Mouse (Mus musculus) thymus, postnatal 25 days (tissue): ENCODE data around the gene Stard10.

Source experiments
- DNase-seq: peaks from one replicate; pipeline ENCODE4 v3.0.0; 2022

Stard10 gene

DNA sequence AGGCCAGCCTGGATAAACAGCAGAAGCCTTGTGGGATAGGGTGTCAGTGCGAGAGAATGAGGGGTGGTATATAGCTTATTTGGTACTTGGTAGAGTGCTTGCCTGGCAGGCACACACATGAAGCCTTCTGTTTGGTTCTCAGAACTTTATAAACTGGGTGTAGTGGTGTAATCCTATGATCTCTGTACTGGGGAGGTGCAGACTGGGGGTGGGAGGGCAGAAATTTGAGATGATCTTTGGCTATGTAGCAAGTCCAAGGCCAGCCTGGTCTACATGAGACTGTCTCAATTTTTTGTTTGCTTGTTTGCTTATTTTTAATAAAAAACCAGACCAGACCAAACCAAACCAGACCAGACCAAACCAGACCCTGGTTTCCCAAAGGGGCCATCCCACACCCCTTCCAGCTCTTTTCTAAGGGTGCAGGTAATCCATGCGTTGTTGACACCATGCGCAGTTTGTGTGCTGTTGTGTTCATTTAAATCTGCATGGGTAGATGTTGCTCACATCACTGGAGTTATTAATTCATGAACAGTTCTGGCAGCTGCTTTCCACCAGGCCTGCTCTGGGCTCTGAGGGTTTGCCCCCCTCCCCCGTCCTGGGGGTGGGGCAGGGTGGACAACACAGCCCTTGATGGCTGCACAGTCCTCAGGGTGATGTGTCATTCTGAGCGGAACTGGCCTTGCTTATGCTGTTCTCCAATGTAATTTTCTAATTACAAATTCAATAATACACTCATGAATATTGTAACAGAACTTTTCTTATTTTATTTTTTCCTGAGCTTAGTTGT lies 15.4 kb downstream of the Stard10 start:
- DNase-seq, result no peak

- no peak for DNase-seq
Measured at GRCm38 (mm10) chr7:101335228-101335627, 18.3 kb downstream of the Stard10 start.

DNA sequence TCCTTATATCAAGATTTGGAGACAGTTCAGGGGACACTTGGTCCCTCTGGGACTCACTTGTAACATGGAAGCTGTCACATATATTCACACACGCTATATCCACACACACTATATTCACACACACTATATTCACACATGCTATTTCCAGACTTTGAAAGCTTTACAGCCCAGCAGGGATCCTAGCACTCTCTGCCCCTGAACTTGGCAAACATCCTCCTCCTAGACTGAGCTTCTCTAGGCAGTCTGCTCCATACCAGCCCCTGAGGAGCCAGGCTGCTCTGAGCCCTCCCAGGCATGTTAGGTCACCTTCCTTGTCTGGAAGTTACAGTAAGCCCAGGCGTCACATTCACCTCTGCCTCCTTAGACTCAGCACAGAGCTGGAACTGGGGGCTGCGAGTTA lies 19.8 kb downstream of the Stard10 start:
- no peak for DNase-seq

GRCm38 (mm10) chr7:101337401-101337800 lies 20.5 kb downstream of the Stard10 start:
- no peak for DNase-seq

DNA sequence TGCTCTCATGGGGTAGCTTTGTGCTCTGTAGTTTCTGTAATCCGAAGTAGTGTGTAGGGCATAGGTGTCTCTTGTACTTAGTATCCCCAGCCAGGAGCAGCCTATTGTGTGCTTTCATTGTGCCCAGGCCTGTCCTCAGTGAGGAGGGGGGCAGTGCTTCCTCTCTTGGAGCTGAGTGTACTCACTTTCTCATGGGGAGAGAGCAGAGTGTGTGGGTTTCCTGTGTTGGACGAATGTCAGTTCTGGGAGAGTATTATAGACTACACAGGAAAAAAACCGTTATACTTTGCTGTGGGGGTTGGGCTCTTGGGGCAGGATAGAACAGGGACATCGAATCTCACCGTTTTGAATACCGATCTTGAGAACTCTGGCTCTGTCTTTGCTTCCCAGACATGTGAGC lies 24.5 kb downstream of the Stard10 start:
- DNase-seq, result peak; percentile 56

DNA sequence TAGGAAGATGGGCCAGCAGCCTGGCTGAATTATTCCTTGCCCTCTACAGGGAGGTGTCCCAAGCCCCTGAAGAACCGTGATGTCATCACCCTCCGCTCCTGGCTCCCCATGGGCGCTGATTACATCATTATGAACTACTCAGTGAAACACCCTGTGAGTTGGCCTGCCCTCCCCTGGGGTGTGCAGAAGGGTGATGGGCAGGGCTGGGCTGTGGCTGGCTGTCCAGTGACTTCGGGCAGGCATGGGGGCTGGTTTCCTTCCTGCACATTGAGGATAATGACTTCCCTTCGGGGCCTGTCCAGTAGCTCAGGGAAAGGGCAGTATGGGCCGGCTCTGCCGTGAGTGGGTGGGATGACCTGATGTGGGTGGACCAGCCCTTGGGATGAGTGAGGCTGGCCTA lies 26.2 kb downstream of the Stard10 start:
- DNase-seq, result no peak

- no peak for DNase-seq
Measured at GRCm38 (mm10) chr7:101344892-101345291, 28.0 kb downstream of the Stard10 start.

DNA sequence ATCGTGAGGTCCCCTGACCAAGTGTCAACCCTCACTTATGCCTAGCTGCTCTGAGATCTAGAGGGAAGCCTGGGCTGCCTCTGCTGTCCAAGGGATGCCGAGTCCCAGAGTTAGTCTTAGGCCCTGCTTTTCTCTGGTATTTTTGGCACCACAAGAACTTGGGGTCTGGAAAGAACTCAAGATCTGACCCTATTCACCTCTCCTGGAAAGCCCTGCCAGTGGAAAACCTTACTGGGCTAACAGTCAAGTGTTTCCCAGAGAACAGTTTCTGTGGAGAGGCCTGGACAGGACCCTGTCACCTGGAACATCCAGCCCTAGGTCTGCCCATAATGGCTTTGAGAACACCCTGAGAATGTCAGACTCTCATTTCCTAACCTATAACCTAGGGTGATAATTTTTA lies 30.1 kb downstream of the Stard10 start:
- no peak for DNase-seq

DNA sequence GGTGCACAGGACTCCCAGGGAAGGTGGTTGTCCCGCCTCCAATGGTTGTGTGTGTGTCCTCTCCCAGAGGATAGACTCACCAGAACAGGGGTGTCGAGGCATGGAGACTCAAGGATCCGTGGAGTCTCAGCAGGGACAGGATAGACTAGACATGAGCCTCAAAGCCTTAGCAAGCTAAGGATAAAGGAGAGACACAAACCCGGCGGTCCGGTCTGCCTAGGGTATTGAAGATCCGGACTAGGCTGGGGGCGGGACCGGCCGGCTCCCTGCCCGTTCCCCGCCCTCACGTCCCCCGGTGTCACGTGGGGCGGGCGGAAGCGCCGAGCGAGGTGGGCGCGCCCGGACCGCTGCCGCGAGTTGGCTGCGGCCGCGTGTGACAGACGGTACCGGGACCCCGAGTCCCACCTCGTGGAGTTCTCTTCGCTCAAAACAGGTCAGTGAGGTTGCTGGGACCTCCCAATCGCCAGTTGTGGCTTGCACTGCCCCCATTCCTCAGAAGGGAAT lies 30.9 kb downstream of the Stard10 start, which contains the start of gene Arap1:
Gene Arap1 (plus strand): TSS at position 301 of the 504 bp plus-strand sequence.
- peak; percentile 64 for DNase-seq

GRCm38 (mm10) chr7:101348312-101348711 lies 31.4 kb downstream of the Stard10 start:
- DNase-seq, result no peak

- no peak for DNase-seq
Measured at GRCm38 (mm10) chr7:101349861-101350260, 33.0 kb downstream of the Stard10 start.

DNA sequence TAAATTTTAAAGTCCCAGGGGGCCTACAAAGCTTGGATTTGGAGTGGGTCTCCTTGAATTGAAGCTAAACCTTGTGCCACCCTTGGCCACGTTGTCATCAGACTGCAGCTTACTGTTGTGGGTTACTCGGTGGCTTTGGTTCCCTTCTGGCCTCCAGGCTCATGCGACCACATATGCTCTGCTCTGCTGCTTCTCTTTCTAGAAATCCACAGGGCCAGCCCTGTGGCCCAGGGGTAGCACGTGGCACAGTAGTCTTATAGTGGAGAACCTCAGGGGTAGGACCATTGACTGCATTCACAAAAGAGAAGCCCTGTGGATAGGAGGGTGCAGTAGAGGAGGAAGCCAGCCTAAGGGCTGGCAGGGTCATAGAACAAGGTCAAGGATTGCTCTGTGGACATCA lies 35.5 kb downstream of the Stard10 start:
- no peak for DNase-seq

DNA sequence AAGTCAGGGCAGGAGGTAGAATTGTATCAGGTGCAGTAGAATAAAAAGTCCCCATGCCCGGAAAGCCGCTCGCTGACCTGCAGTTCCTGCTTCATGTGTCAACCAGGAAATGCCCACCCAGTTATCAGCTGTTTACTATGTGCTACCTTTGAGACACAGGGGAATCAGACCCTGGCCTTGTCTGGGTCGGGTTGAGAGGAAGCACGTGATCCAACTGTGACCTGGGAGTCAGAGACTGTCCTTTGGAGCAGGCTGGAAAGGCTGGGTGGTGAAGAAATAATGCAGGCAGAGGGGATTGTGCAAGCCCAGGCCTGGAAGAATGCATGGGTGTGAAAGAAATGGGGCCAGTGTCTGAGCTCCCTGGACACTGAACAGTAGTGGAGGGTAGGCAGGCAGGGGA lies 37.5 kb downstream of the Stard10 start:
- no peak for DNase-seq

DNA sequence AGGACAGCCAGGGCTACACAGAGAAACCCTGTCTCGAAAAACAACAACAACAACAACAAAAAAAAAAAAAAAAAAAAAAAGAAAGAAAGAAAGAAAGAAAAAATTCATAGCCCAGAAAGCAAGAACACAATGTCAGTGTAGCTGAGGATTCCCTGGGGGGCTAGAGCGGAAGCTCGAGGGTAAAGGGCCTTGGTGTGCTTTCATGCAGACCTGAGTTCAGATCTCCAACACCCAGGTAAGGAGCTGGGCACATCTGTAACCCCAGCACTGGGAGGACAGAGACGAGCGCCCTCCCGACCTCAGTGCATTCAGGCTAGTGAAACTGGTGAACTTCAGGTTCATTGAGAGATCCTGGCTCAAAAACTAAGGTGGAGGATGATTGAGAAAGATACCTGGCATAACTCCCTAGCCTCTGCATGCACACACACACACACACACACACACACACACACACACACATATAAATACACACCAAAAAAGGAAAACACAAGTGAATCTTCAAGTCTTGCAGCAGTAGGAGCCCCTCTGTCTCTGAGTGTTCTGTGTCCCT lies 38.7 kb downstream of the Stard10 start:
- no peak for DNase-seq

DNA sequence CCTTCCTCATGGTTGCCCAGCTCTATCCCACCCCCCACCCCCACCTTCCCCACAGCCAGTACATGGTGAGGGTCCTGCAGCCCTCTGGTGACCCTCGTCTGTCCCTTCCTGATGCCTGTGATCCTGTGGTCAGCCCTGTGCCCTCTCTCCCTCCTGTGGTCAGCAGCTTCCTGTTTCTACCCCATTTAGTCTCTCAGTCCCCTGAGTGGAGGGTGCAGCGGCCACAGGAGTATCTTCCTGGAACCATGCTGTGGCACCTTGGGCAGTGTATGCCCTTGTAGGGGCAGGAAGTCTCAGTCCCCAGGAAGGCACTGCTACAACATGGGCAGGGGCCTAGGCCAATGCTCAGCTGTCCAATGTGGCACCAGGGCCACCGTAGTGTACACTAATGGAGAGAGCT lies 40.0 kb downstream of the Stard10 start:
- no peak for DNase-seq

DNA sequence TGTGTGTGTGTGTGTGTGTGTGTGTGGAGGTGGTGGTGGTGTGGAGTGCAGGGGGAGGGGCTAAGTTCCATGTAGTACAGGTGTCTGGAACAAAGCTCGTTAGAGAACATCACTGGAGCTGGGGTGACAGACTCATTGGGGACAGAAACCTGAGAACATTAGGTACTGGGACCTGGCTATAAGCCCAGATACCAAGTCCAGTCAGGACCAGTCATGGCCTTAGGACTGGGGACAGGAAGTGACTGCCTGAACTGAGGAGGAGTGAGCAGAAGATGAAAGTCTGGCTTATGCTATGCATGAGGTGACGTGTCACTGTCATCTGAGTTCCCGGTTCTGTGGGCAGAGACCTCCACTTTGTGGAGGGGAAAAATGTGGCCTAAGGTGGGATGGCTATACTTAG lies 43.5 kb downstream of the Stard10 start:
- DNase-seq, result no peak

DNA sequence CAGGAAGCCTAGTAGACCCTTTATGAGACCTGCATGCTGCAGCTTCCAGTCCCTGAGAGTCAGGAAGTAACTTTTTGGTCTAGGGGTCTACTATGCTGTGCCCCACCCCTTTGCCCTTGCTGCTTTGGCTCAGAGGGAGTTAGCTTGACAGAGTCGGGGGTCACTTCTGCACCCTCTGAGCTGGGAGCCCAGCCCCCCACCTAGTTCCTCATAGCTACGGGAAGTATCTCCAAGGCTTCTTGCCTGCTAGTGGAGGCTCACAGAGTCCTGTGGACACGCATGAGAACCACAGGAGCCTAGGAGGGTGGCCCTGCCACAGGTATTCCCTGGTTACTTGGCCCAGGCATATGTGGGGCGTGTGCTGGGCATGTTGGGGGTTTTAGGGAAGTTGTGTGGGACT lies 44.1 kb downstream of the Stard10 start:
- DNase-seq, result no peak

DNA sequence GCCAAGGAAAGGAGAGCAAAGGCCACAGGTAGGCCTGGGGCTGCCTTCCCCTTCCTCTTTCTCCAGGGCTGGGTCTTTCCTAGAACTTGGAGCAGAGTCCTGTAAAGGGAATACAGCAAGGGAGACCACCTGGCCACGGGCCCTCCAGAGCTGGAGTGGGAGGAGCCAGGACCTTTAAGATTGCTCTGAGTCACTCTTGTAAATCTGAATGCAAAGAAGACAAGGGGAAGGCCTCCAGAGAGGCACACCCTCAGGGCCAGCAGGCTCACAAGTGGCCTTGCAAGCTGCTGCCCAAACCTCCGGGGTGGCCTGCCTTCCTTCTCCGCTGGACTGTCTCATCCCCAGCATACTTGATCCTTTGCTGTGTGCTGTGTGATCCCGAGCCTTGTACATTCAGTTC lies 44.9 kb downstream of the Stard10 start:
- DNase-seq, result no peak

GRCm38 (mm10) chr7:101362791-101363191 lies 45.9 kb downstream of the Stard10 start:
- DNase-seq, result peak; percentile 40

DNA sequence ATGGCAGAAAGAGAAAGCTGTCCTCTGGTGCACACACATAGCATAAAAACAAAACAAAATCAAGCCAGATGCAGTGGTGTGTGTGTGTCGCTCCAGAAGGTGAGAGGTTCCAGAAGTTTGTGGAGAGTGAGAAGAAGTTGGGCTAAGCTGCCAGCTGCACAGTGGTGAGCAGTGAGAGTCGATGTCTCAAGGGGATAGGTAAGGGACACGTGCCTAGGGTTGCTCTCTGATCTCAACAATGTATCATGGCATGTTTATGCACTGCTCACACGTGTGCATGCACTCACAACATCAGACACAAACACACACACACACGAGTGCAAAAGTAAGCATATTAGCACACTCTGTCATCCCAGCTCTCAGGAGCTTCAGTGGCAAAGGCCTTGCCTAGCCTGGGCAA lies 47.0 kb downstream of the Stard10 start:
- no peak for DNase-seq

- no peak for DNase-seq
Measured at GRCm38 (mm10) chr7:101367901-101368852, 51.3 kb downstream of the Stard10 start.

GRCm38 (mm10) chr7:101369666-101370065 lies 52.8 kb downstream of the Stard10 start:
- DNase-seq, result no peak

DNA sequence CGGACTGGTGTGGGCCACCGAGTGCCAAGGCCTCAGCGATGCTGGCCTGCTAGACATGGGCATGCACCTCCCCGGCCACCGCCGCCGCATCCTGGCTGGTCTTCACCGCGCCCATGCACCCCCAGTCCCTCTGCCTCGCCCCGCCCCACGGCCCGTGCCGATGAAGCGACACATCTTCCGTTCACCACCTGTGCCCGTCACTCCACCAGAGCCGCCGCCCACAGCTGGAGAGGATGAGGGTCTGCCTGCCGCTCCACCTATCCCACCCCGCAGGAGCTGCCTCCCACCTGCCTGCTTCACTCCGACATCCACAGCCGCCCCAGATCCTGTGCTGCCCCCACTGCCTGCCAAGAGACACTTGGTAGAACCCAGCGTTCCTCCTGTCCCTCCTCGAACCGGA lies 56.2 kb downstream of the Stard10 start:
- DNase-seq, result no peak
